Mouse (Mus musculus) gastrocnemius, adult 2 months (tissue): Measurements from ENCODE around the gene Mindy3. TPM values are rescaled to one million over a fixed set of nuclear protein-coding genes. Genes with fewer than 3 reads are reported as not detected.

Experiments used
- DNase-seq: peaks from one replicate; pipeline ENCODE4 v3.0.0; 2022
- H3K27ac ChIP-seq: fragments of 200-600 bp; 2 replicates; pipeline ENCODE4 v1.8.1; 2022; ENCODE audit warnings: mild to moderate bottlenecking
- H3K4me3 ChIP-seq: fragments of 200-600 bp; 2 replicates; pipeline ENCODE4 v1.8.1; 2022; ENCODE audit warnings: mild to moderate bottlenecking, moderate library complexity
- CTCF ChIP-seq: fragments of 200-600 bp; IDR thresholded peaks from 2 replicates; pipeline ENCODE4 v1.8.1; 2022; ENCODE audit warnings: antibody characterized with exemption, mild to moderate bottlenecking, moderate library complexity
- intact Hi-C: fragments of 180-260 bp; cut with DNase I; formaldehyde crosslinking; loops from one replicate; pipeline ENCODE4 v1.15.1; 2025
- total RNA-seq, 2 experiments: library from RNA; stranded (reverse); gene quantifications; 2 replicates each; pipeline ENCODE4 v1.2.3; 2021

Gene Mindy3
- total RNA-seq, 2 experiments from 2014 or later: 10.7 to 11.5 TPM

DNA sequence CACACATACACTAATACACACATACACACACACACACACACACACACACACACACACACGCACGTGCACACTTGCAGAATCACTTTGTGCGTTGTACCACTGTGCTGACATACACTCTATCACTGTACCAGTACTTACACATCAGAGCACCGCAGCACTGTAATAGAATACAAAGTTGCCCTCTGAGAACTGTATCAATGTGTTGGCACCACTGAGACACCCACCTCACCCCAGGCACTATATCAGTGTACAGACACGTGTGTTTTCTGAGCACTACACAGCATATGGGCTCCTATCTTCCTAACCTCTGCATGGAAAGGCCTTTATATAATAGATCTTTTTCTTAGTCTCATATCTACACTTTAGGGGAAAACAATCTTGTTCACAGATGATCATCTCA is 64.4 kb downstream of the Mindy3 start:
- no peak for DNase-seq
- H3K27ac ChIP-seq: no peak overlapping the region
- no peak for TF ChIP-seq CTCF
- intact Hi-C loops: no loop called here
- no peak overlapping the region for H3K4me3 ChIP-seq

DNA sequence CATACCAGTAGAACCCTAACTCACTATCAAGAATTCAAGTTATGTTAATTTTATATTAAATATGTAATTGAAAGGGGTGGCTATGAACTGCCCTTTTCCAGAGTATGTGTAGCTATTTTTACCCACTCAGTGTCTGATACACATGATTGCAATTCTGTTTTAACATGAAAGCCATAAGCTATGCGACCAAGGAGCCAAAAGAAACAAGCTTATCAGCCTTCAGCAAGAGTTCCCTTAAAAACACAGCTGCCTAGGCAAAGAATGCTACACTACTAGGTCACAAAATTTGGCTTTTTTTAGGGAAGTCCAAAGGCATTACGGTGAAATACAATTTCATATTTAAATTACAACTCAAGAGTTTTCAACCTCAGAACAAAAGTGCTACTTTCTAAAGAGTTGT is 70.4 kb downstream of the Mindy3 start:
- no peak overlapping the region for H3K4me3 ChIP-seq
- intact Hi-C loops: no loop called here
- no peak overlapping the region for H3K27ac ChIP-seq
- no peak for TF ChIP-seq CTCF
- no peak for DNase-seq

- H3K27ac ChIP-seq: no peak overlapping the region
- DNase-seq: no peak
- H3K4me3 ChIP-seq: no peak overlapping the region
- intact Hi-C loops: no loop called here
- no peak for TF ChIP-seq CTCF
Measured at GRCm38 (mm10) chr2:12331962-12332361, 87.3 kb downstream of the Mindy3 start.

GRCm38 (mm10) chr2:12329620-12330019 is 89.7 kb downstream of the Mindy3 start:
- Histone ChIP-seq H3K4me3 (no peak overlapping the region), H3K27ac (no peak overlapping the region)
- DNase-seq: no peak
- no peak for TF ChIP-seq CTCF
- intact Hi-C loops: no loop called here

DNA sequence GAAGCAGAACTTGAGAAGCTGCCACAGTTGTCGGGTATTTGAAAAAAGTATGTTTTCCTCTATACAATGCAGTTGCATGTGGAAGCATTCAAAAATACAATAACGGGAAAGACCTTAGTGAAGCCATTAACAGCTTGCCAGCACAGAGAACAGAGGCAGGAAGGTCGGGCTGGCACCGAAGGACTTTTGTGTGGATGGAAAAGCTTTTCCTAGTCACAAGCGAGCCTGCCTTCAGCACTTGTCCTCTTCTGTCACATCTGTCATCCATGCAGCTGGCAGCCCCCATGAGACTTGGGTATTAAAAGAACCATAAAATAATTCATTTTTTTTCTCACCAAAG is 90.2 kb downstream of the Mindy3 start:
- TF ChIP-seq CTCF: no peak
- no peak overlapping the region for H3K4me3 ChIP-seq
- intact Hi-C loops: no loop called here
- DNase-seq: no peak
- H3K27ac ChIP-seq: no peak overlapping the region

DNA sequence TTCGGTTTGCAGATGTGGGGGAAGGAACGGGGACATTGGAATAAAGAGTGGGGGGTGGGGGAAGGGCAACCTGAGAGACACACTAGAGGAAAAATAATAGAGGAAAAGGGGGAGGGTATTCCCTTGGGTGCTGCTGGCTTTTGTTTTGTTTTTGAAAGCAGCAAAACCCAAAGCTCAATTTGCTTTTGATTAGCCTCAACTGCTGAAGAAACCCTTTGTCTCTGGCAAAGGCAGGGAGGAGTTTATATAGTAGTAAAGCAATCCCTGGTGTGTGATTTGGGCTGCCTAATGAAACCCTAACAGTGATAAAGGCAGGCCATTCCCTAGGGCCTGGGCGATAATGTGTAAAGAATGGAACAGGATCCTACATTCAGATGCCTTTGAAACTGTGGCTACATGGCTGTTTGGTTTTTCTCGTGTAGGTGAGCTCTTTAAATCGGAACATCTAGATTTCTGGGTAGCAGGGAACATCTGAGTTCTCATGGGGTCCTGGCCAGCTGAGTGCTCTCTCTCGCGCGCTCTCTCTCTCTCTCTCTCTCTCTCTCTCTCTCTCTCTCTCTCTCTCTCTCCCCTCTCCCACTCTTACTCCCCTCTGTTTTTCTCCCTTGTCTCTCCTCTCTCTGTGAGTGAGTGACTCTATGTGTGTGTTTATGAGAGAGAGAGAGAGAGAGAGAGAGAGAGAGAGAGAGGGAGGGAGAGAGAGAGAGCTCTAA is 90.8 kb downstream of the Mindy3 start:
- no peak for DNase-seq
- no peak overlapping the region for H3K27ac ChIP-seq

DNA sequence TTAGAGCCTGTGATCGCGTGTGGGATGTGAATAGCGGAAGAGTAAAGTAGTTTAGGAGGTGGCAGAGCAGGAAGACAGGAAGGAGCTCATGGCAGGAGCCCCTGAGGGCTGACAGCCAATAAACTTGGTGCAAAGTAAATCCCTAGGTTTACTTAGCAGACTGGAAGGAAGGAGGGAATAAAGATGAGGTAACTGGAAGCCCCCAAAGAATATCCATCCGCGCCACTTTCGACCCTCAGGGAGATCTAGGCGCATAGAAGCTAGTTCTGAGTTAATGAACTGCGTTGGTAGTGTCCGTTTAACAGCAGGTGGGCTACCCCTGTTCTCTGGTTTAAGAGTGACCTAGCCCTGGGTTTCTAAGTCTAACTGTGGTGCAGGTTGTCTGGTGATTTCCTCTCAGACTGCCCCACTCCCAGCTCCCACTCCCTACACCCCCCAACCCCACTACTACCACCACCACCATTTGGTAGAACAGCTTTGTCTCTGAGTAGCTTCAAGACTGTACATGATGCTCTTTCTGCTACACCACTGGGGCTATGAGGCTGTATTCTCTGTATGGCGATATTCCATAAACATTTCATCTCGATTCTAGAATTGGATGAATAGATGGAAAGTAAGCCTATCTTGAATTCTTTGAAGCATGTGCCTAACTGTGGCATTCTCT is 91.4 kb downstream of the Mindy3 start:
- peak overlapping the region; percentile 48 for H3K4me3 ChIP-seq
- no peak for DNase-seq
- no peak overlapping the region for H3K27ac ChIP-seq
- TF ChIP-seq CTCF: no peak
- intact Hi-C loops: no loop called here

More for the DNA sequence above, 90.8 kb downstream of the Mindy3 start:
- intact Hi-C loops: no loop called here
- no peak overlapping the region for H3K4me3 ChIP-seq
- no peak for TF ChIP-seq CTCF

- Histone ChIP-seq H3K4me3 (peak overlapping the region; percentile 48), H3K27ac (0 out of 2 replicates have a peak overlapping the region, but pooled peaks have one; percentile 25)
- peak; percentile 32 for DNase-seq
- no peak for TF ChIP-seq CTCF
- intact Hi-C loops: no loop called here
Measured at GRCm38 (mm10) chr2:12327216-12327615, 92.1 kb downstream of the Mindy3 start.

DNA sequence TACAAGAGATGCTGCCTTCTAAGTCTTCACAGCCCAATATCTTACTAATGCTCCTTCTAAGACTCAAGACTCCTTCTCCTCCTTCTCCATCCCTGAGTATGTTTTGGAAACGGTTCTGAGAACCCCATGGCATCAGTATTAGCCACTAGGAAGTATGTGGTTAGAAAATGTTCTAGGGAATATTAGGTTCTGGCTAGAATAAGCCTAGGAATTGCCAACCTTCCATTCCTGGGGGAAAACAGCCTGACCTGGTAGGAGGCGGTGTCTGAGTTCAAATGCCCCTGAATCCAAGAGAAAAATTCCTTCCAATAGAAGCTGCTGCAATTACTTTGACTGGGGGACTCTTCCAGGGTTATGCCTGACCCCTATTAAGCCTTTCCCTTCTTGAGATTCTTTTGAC is 93.4 kb downstream of the Mindy3 start:
- no peak for TF ChIP-seq CTCF
- intact Hi-C loops: no loop called here
- H3K4me3 ChIP-seq: no peak overlapping the region
- DNase-seq: no peak
- H3K27ac ChIP-seq: peak overlapping the region; percentile 58

GRCm38 (mm10) chr2:12325417-12325816 is 93.9 kb downstream of the Mindy3 start:
- H3K27ac ChIP-seq: peak overlapping the region; percentile 58
- no peak for TF ChIP-seq CTCF
- peak; percentile 84 for DNase-seq
- intact Hi-C loops: no loop called here
- no peak overlapping the region for H3K4me3 ChIP-seq

GRCm38 (mm10) chr2:12320914-12321313 is 98.4 kb downstream of the Mindy3 start:
- no peak for TF ChIP-seq CTCF
- intact Hi-C loops: no loop called here
- Histone ChIP-seq H3K4me3 (no peak overlapping the region), H3K27ac (no peak overlapping the region)
- DNase-seq: no peak

DNA sequence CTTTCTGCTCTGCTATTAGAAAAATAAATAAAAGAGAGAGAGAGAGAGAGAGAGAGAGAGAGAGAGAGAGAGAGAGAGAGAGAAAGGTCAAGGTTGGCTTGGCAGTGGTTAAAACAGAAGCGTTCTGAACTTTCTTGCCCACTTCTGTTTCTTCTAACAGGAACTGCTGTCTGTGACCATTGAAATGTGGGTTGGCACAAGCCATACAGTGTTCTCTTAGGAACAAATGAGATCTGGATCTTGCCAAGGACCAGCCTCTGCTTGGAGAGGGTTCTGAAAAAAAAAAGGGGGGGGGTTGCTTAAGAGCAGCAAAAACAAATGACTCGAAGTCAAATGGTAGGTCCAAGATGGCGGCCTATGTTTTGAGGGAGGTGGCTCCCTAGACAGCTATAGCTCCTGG is 100.6 kb downstream of the Mindy3 start:
- H3K27ac ChIP-seq: peak overlapping the region; percentile 69
- intact Hi-C loops: no loop called here
- no peak for TF ChIP-seq CTCF
- DNase-seq: no peak
- H3K4me3 ChIP-seq: no peak overlapping the region

DNA sequence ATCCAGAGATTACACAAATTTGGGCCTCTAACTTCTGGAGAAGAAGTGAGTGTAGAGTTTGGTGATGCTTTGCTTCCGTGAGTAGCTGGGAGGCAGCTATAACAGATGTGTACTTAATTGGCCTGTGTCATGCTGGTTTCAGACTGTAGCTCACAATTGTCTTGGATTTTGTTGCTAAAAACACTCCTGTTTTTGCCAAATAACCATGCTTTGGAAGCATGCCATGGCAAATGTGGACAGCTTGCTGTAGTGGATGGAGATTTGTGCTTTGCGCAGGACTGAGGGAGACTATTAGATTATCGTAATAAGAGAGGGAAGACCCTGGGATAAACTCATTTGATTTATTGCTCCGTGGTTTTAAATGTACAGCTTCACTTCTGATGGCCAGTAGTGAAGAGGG is 101.2 kb downstream of the Mindy3 start:
- intact Hi-C loops: no loop called here
- Histone ChIP-seq H3K4me3 (no peak overlapping the region), H3K27ac (peak overlapping the region; percentile 69)
- DNase-seq: no peak
- no peak for TF ChIP-seq CTCF

DNA sequence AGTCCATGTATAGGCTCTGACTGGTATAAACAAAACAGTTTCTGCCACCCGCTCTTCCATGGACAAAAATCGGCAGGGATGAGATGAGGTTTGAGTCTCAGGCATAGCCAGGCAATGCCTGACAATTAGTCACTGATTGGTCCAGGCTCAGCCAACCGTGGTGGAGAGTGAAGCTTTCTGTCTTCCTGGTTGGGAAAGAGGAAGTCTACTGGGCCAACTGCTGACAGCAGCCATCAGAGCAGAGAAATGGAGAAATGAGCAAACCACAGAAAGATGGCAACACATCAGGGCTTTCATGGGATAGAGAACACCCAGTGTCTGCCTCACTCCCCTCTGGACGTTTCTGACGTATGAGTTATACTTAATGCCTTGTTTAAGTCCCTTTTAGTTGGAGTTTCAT is 101.9 kb downstream of the Mindy3 start:
- Histone ChIP-seq H3K4me3 (no peak overlapping the region), H3K27ac (peak overlapping the region; percentile 69)
- no peak for TF ChIP-seq CTCF
- DNase-seq: peak; percentile 33
- intact Hi-C loops: no loop called here
